Mouse (Mus musculus): ENCODE measurements at regions not wholly inside any gene's neighbourhood (a gene's known extent, or its start where the extent isn't known, plus 50 kb on each side); places are given as distances from the start of the nearest gene placed in this dataset.

GRCm38 (mm10) chr10:126133188-126133587 is 167.2 kb downstream of the Lrig3 start:
- H3K36me3 ChIP-seq: no peaks in the 10 kb centered on the region
- H3K27ac ChIP-seq: no peak overlapping the region
- no peaks in the 10 kb centered on the region for H3K27me3 ChIP-seq
- H3K4me1 ChIP-seq: no peaks in the 10 kb centered on the region
- no peak overlapping the region for H3K4me3 ChIP-seq
- H3K4me2 ChIP-seq: no peak overlapping the region
- no peak for ATAC-seq (ENCODE audit: borderline replicate concordance, extremely low read depth, low FRiP score, low TSS enrichment)
- H3K9me3 ChIP-seq: no peaks in the 10 kb centered on the region
- H3K9ac ChIP-seq: no peak overlapping the region
- 68% methylated on average over 3 of the region's 3 CpGs for WGBS

- H3K4me2 ChIP-seq: no peak overlapping the region
- no peaks in the 10 kb centered on the region for H3K27me3 ChIP-seq
- no peak for ATAC-seq (ENCODE audit: borderline replicate concordance, extremely low read depth, low FRiP score, low TSS enrichment)
Observed at GRCm38 (mm10) chr10:126133957-126134356, 168.0 kb downstream of the Lrig3 start.

DNA sequence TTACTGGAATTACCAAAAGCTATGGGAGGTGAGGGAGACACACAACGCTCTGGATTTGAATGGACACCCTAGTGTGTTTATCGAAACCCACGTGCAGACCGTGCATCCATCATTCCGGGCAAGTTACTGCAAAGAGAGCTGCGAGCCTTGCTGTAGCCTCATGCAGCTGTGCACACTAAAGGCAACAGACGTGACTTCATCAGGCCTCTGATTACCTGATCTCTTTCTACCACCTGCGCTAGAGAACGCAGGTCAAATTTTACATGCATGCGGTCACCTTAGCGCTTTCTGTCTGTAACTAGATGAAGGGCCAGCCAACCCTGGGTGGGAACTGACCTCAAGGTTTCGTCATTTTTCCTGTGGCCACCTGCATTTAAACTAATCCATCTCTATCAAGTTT is 172.6 kb downstream of the Lrig3 start:
- Histone ChIP-seq H3K36me3 (no peaks in the 10 kb centered on the region), H3K9me3 (no peaks in the 10 kb centered on the region), H3K27ac (no peak overlapping the region), H3K9ac (no peak overlapping the region), H3K4me3 (no peak overlapping the region), H3K4me2 (no peak overlapping the region), H3K4me1 (no peaks in the 10 kb centered on the region), H3K27me3 (no peaks in the 10 kb centered on the region)
- 83% methylated on average over 12 of the region's 12 CpGs for WGBS
- no peak for ATAC-seq (ENCODE audit: borderline replicate concordance, extremely low read depth, low FRiP score, low TSS enrichment)

More at GRCm38 (mm10) chr10:126133957-126134356, 168.0 kb downstream of the Lrig3 start:
- no peak overlapping the region for H3K4me3 ChIP-seq
- no peaks in the 10 kb centered on the region for H3K4me1 ChIP-seq
- H3K27ac ChIP-seq: no peak overlapping the region
- no peak overlapping the region for H3K9ac ChIP-seq
- H3K9me3 ChIP-seq: no peaks in the 10 kb centered on the region
- H3K36me3 ChIP-seq: no peaks in the 10 kb centered on the region

- no peak for ATAC-seq (ENCODE audit: borderline replicate concordance, extremely low read depth, low FRiP score, low TSS enrichment)
- Histone ChIP-seq H3K9ac (no peak overlapping the region), H3K36me3 (no peaks in the 10 kb centered on the region), H3K4me1 (no peaks in the 10 kb centered on the region), H3K27ac (no peak overlapping the region), H3K4me3 (no peak overlapping the region), H3K4me2 (no peak overlapping the region), H3K9me3 (no peaks in the 10 kb centered on the region), H3K27me3 (no peaks in the 10 kb centered on the region)
- 71% methylated on average over 7 of the region's 7 CpGs for WGBS
Observed at GRCm38 (mm10) chr10:126141586-126141985, 175.6 kb downstream of the Lrig3 start.

GRCm38 (mm10) chr10:126143833-126144232 is 177.9 kb downstream of the Lrig3 start:
- H3K9ac ChIP-seq: no peak overlapping the region
- no peak overlapping the region for H3K27ac ChIP-seq
- no peaks in the 10 kb centered on the region for H3K9me3 ChIP-seq
- ATAC-seq (ENCODE audit: borderline replicate concordance, extremely low read depth, low FRiP score, low TSS enrichment): no peak
- peak overlapping the region; percentile 49 for H3K4me2 ChIP-seq
- 65% methylated on average over 10 of the region's 10 CpGs for WGBS
- peak overlapping the region; percentile 5; the same call in 1 of the 2 replicates for H3K4me3 ChIP-seq
- no peaks in the 10 kb centered on the region for H3K4me1 ChIP-seq
- no peaks in the 10 kb centered on the region for H3K36me3 ChIP-seq
- H3K27me3 ChIP-seq: no peaks in the 10 kb centered on the region

DNA sequence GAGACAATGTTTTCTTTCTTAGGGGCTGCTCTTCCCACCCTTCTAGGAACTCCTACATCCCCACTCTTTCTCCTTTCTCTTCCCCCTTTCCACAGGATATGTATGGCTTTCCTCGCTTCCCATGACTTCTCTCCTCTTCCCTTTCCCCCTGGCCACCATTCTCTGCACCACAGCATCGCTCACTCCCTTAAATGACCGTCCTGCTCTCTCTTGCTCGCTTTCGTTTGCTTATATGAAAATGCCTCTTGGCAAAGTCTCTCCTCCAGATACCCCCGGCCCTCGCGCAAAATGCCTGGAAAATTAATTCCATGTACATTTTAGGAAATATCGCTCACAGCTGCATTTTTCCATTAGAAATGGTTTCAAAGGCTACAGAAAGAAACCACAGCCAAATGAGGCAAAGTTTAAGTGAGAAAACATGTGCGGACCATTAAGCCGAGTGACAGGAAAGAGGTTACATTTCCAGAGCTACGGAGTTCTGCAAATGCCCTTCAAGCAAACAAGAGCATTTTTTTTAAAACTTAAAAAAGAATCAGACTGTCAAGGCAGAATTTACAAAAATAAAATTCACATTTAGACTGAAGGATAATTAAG is 178.7 kb downstream of the Lrig3 start:
- ATAC-seq (ENCODE audit: borderline replicate concordance, extremely low read depth, low FRiP score, low TSS enrichment): peak; percentile 49; the same call in 1 of the 2 replicates
- H3K27ac ChIP-seq: no peak overlapping the region

GRCm38 (mm10) chr10:126157300-126157699 is 191.3 kb downstream of the Lrig3 start:
- Histone ChIP-seq H3K36me3 (no peaks in the 10 kb centered on the region), H3K9me3 (no peaks in the 10 kb centered on the region), H3K4me2 (no peak overlapping the region), H3K4me3 (no peak overlapping the region), H3K27ac (no peak overlapping the region), H3K27me3 (no peaks in the 10 kb centered on the region), H3K9ac (no peak overlapping the region), H3K4me1 (no peaks in the 10 kb centered on the region)
- WGBS: 32% methylated on average over 4 of the region's 4 CpGs
- ATAC-seq (ENCODE audit: borderline replicate concordance, extremely low read depth, low FRiP score, low TSS enrichment): no peak

More for the DNA sequence above, 178.7 kb downstream of the Lrig3 start:
- WGBS: 38% methylated on average over 12 of the region's 12 CpGs
- Histone ChIP-seq H3K27me3 (no peaks in the 10 kb centered on the region), H3K36me3 (no peaks in the 10 kb centered on the region), H3K9ac (no peak overlapping the region), H3K4me2 (peak overlapping the region; percentile 49), H3K4me3 (peak overlapping the region; percentile 5; the same call in 1 of the 2 replicates), H3K4me1 (no peaks in the 10 kb centered on the region), H3K9me3 (no peaks in the 10 kb centered on the region)

- no peak for ATAC-seq (ENCODE audit: borderline replicate concordance, extremely low read depth, low FRiP score, low TSS enrichment)
- 81% methylated on average over 5 of the region's 5 CpGs for WGBS
- H3K27me3 ChIP-seq: peaks cover 7% of the 10 kb centered on the region; the same call in 1 of the 2 replicates
- H3K4me1 ChIP-seq: no peaks in the 10 kb centered on the region
- no peak overlapping the region for H3K4me3 ChIP-seq
- H3K9me3 ChIP-seq: no peaks in the 10 kb centered on the region
- no peak overlapping the region for H3K27ac ChIP-seq
- H3K9ac ChIP-seq: no peak overlapping the region
- H3K36me3 ChIP-seq: no peaks in the 10 kb centered on the region
- no peak overlapping the region for H3K4me2 ChIP-seq
Observed at GRCm38 (mm10) chr10:126165215-126165614, 199.2 kb downstream of the Lrig3 start.

GRCm38 (mm10) chr10:126169095-126169873 is 203.3 kb downstream of the Lrig3 start:
- H3K4me3 ChIP-seq: no peak overlapping the region
- no peak for ATAC-seq (ENCODE audit: borderline replicate concordance, extremely low read depth, low FRiP score, low TSS enrichment)
- H3K9me3 ChIP-seq: no peaks in the 10 kb centered on the region
- 38% methylated on average over 25 of the region's 25 CpGs for WGBS
- no peak overlapping the region for H3K27ac ChIP-seq
- H3K4me1 ChIP-seq: no peaks in the 10 kb centered on the region
- H3K36me3 ChIP-seq: no peaks in the 10 kb centered on the region
- no peak overlapping the region for H3K9ac ChIP-seq
- peaks cover 7% of the 10 kb centered on the region; the same call in 1 of the 2 replicates for H3K27me3 ChIP-seq
- H3K4me2 ChIP-seq: peak overlapping the region; percentile 27

DNA sequence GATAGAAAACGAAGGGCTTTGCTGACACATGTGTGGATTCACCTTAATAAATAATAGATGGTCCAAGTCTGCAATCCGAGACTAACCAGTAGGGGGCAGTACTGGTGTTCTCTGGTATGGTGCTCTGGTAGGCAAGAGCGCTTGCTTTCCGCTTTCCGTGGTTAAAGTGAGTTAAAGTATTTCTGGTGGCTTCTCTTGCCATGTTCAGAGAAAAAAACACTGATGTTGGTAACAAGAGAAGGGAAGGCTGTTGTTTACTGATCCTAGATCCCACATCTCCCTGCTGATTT is 203.9 kb downstream of the Lrig3 start:
- no peaks in the 10 kb centered on the region for H3K36me3 ChIP-seq

GRCm38 (mm10) chr10:126176759-126177473 is 210.9 kb downstream of the Lrig3 start:
- 74% methylated on average over 4 of the region's 4 CpGs for WGBS
- no peak for ATAC-seq (ENCODE audit: borderline replicate concordance, extremely low read depth, low FRiP score, low TSS enrichment)

More for the DNA sequence above, 203.9 kb downstream of the Lrig3 start:
- WGBS: 55% methylated on average over 5 of the region's 5 CpGs
- Histone ChIP-seq H3K4me1 (no peaks in the 10 kb centered on the region), H3K9ac (no peak overlapping the region), H3K4me3 (no peak overlapping the region), H3K4me2 (peak overlapping the region; percentile 27; the same call in 1 of the 2 replicates), H3K27me3 (peaks cover 7% of the 10 kb centered on the region; the same call in 1 of the 2 replicates), H3K27ac (no peak overlapping the region), H3K9me3 (no peaks in the 10 kb centered on the region)
- no peak for ATAC-seq (ENCODE audit: borderline replicate concordance, extremely low read depth, low FRiP score, low TSS enrichment)

DNA sequence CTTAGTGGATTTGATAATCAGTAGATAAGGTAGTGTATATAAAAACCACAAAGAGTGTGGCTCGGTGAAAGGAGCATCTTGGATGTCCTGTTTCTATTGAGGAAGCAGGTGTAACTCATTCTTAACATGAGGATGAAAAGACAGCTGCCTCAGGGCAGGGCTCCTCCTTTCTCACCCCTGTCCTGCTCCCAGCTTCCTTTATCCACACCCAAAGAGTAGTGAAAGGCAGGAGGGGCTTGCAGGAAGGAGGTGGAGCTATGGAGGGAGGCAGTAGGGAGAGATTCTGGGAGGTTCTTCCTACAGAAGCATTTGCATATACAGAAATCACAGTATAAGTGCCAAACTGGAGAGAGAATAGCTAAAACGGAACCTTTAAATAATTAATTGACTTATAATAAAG is 216.4 kb downstream of the Lrig3 start:
- Histone ChIP-seq H3K4me1 (no peaks in the 10 kb centered on the region), H3K36me3 (no peaks in the 10 kb centered on the region), H3K27ac (no peak overlapping the region), H3K9ac (no peak overlapping the region), H3K9me3 (no peaks in the 10 kb centered on the region), H3K4me3 (no peak overlapping the region), H3K4me2 (no peak overlapping the region), H3K27me3 (no peaks in the 10 kb centered on the region)
- ATAC-seq (ENCODE audit: borderline replicate concordance, extremely low read depth, low FRiP score, low TSS enrichment): no peak
- 60% methylated on average over 2 of the region's 2 CpGs for WGBS

More at GRCm38 (mm10) chr10:126176759-126177473, 210.9 kb downstream of the Lrig3 start:
- Histone ChIP-seq H3K36me3 (no peaks in the 10 kb centered on the region), H3K27ac (no peak overlapping the region), H3K4me3 (no peak overlapping the region), H3K4me1 (no peaks in the 10 kb centered on the region), H3K9me3 (no peaks in the 10 kb centered on the region), H3K27me3 (no peaks in the 10 kb centered on the region), H3K9ac (no peak overlapping the region), H3K4me2 (no peak overlapping the region)
